Mouse (Mus musculus): Measurements from ENCODE around the gene Adap2. TPM values are rescaled to one million over a fixed set of nuclear protein-coding genes. Genes with fewer than 3 reads are reported as not detected.
"Not testable (repeated sequence)": the region's sequence is repeated elsewhere in the genome, so short reads cannot be mapped to it uniquely, and the experiment has no call there.

Gene Adap2
- 6.4 and 15.3 TPM in 2 replicates for polyA plus RNA-seq (2012; rRNA removed)

GRCm38 (mm10) chr11:80153857-80154495 is at the start of gene Adap2:
Adap2 (plus strand) TSS chr11:80154105.
- WGBS: under 1% methylated on average over 47 of the region's 47 CpGs
- peak; percentile 67 for DNase-seq (ENCODE audit: low read depth, low spot score)

GRCm38 (mm10) chr11:80104407-80104806 is 49.5 kb upstream of the Adap2 start:
- no peak for DNase-seq (ENCODE audit: low read depth, low spot score)
- 75% methylated on average over 1 of the region's 1 CpGs for WGBS

- no peak for DNase-seq (ENCODE audit: low read depth, low spot score)
- WGBS: 78% methylated on average over 1 of the region's 1 CpGs
Observed at GRCm38 (mm10) chr11:80116411-80116810, 37.5 kb upstream of the Adap2 start.

- 74% methylated on average over 1 of the region's 1 CpGs for WGBS
- DNase-seq (ENCODE audit: low read depth, low spot score): no peak
Observed at GRCm38 (mm10) chr11:80132050-80132449, 21.9 kb upstream of the Adap2 start.

- WGBS: 62% methylated on average over 4 of the region's 4 CpGs
- DNase-seq (ENCODE audit: low read depth, low spot score): no peak
Observed at GRCm38 (mm10) chr11:80134744-80135143, 19.2 kb upstream of the Adap2 start.

- DNase-seq (ENCODE audit: low read depth, low spot score): no peak
Observed at GRCm38 (mm10) chr11:80135954-80136683, 17.8 kb upstream of the Adap2 start.

GRCm38 (mm10) chr11:80136786-80137185 is 17.1 kb upstream of the Adap2 start:
- WGBS: 74% methylated on average over 13 of the region's 13 CpGs

More at GRCm38 (mm10) chr11:80135954-80136683, 17.8 kb upstream of the Adap2 start:
- 89% methylated on average over 11 of the region's 11 CpGs for WGBS

GRCm38 (mm10) chr11:80137773-80138172 is 16.1 kb upstream of the Adap2 start:
- DNase-seq (ENCODE audit: low read depth, low spot score): no peak
- 86% methylated on average over 5 of the region's 5 CpGs for WGBS

More at GRCm38 (mm10) chr11:80136786-80137185, 17.1 kb upstream of the Adap2 start:
- DNase-seq (ENCODE audit: low read depth, low spot score): no peak

- peak; percentile 87 for DNase-seq (ENCODE audit: low read depth, low spot score)
- WGBS: under 1% methylated on average over 40 of the region's 40 CpGs
Observed at GRCm38 (mm10) chr11:80141825-80142521, 11.9 kb upstream of the Adap2 start, which contains the start of gene Tefm. Tefm (minus strand) TSS chr11:80142175.

- peak; percentile 69 for DNase-seq (ENCODE audit: low read depth, low spot score)
- 25% methylated on average over 8 of the region's 8 CpGs for WGBS
Observed at GRCm38 (mm10) chr11:80142872-80143271, 11.0 kb upstream of the Adap2 start.

GRCm38 (mm10) chr11:80145787-80146275 is 8.1 kb upstream of the Adap2 start:
- 14% methylated on average over 10 of the region's 10 CpGs for WGBS
- peak; percentile 68 for DNase-seq (ENCODE audit: low read depth, low spot score)

GRCm38 (mm10) chr11:80147748-80148147 is 6.2 kb upstream of the Adap2 start:
- WGBS: 54% methylated on average over 6 of the region's 6 CpGs
- no peak for DNase-seq (ENCODE audit: low read depth, low spot score)

- no peak for DNase-seq (ENCODE audit: low read depth, low spot score)
- 65% methylated on average over 1 of the region's 1 CpGs for WGBS
Observed at GRCm38 (mm10) chr11:80148313-80148712, 5.6 kb upstream of the Adap2 start.

GRCm38 (mm10) chr11:80148974-80149373 is 4.9 kb upstream of the Adap2 start:
- WGBS: 85% methylated on average over 3 of the region's 4 CpGs

GRCm38 (mm10) chr11:80149412-80150023 is 4.4 kb upstream of the Adap2 start:
- 88% methylated on average over 8 of the region's 8 CpGs for WGBS
- no peak for DNase-seq (ENCODE audit: low read depth, low spot score)

More at GRCm38 (mm10) chr11:80148974-80149373, 4.9 kb upstream of the Adap2 start:
- DNase-seq (ENCODE audit: low read depth, low spot score): not testable (repeated sequence)

- 47% methylated on average over 5 of the region's 5 CpGs for WGBS
- no peak for DNase-seq (ENCODE audit: low read depth, low spot score)
Observed at GRCm38 (mm10) chr11:80150566-80150965, 3.3 kb upstream of the Adap2 start.

GRCm38 (mm10) chr11:80151541-80151940 is 2.4 kb upstream of the Adap2 start:
- no peak for DNase-seq (ENCODE audit: low read depth, low spot score)
- 38% methylated on average over 2 of the region's 2 CpGs for WGBS

- no peak for DNase-seq (ENCODE audit: low read depth, low spot score)
- WGBS: 64% methylated on average over 8 of the region's 8 CpGs
Observed at GRCm38 (mm10) chr11:80152376-80152775, 1.5 kb upstream of the Adap2 start.

GRCm38 (mm10) chr11:80154501-80154900 is 596 bp downstream of the Adap2 start:
- 41% methylated on average over 25 of the region's 25 CpGs for WGBS
- DNase-seq (ENCODE audit: low read depth, low spot score): no peak

- DNase-seq (ENCODE audit: low read depth, low spot score): no peak
- WGBS: 85% methylated on average over 8 of the region's 8 CpGs
Observed at GRCm38 (mm10) chr11:80155541-80155940, 1.6 kb downstream of the Adap2 start.

Measured in large intestine, adult 2 months (tissue).